Mouse (Mus musculus) E14TG2a.4 (cell line): ENCODE results near the gene Slc10a4.

Experiments used
- CTCF ChIP-seq: conservative IDR thresholded peaks from 2 replicates; pipeline ENCODE4 v1.5.1; 2014; ENCODE audit warnings: low read length
- NANOG ChIP-seq: IDR thresholded peaks from 2 replicates; pipeline ENCODE4 v1.6.1; 2014; ENCODE audit warnings: borderline replicate concordance, low read length, mixed read lengths

DNA sequence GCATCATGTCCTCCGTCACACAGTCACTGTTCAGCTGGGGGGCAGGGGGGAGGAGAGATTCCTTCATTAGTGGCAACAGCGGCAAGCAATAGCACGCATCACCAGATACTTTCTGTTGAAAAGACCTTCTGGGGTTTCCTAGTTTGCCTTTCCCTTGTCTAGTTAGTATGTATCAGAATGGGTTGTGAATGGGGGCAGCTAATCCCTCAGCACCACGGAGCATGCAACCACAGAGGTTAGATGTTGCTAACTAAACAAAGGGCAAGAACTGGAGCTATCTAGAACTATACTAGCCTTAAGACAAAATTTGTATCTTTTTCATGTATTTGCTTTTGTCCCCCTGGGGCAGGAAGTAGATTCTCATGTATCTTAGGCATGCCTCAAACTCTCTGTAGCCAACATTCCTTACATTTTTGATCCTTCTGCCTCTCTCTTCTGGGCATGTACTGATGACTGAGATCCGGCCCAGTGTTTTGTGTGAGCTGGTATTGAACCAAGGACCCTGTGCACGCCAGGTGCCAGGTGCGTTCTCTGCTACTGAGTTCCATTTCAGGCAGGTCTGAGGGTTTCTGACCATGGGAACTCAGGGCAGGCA lies 41.1 kb downstream of the Slc10a4 start:
- no peak for TF ChIP-seq CTCF
- no peak for TF ChIP-seq NANOG
